Comparison of ENCODE assay signal across 9 mouse cellular contexts in genomic region chr6:52240389-52241000, GRCm38 (mm10). TPM values are rescaled to one million over a fixed set of nuclear protein-coding genes. Genes with fewer than 3 reads are reported as not detected.
A peak's percentile ranks its signal among the peaks of the same experiment; 100 is the strongest.
DNase-seq lines count a peak whose midpoint lies in the region; ATAC-seq lines count a peak whose summit lies in the region.
"Had no signal": no experiment of that assay in that cellular context is flagged by ENCODE, and none has a peak within 500 bp of the region (broad histone marks: within the 10 kb centered on the region; RNA-seq: fewer than 3 reads in every experiment).

Gene Hoxa10, minus strand, starts transcription at chr6:52240854.

- WGBS in embryonic facial prominence, embryonic 10.5 days, result under 1% methylated on average over 35 of the region's 35 CpGs
- WGBS in heart, embryonic 14.5 days, result under 1% methylated on average over 35 of the region's 35 CpGs
- WGBS in kidney, embryonic 15.5 days, result 2% methylated on average over 35 of the region's 35 CpGs

- H3K36me3 ChIP-seq in embryonic facial prominence, embryonic 10.5 days (replicated peaks), result no peaks in the 10 kb centered on the region
- H3K36me3 ChIP-seq in heart, embryonic 14.5 days (ENCODE audit: control insufficient read depth, insufficient read depth, low read length), result no peaks in the 10 kb centered on the region
- H3K36me3 ChIP-seq in kidney, embryonic 15.5 days, result no peaks in the 10 kb centered on the region

- H3K9me3 ChIP-seq in embryonic facial prominence, embryonic 10.5 days, result no peaks in the 10 kb centered on the region
- no peaks in the 10 kb centered on the region for H3K9me3 ChIP-seq in heart, embryonic 14.5 days (ENCODE audit: control insufficient read depth, low read length)
- H3K9me3 ChIP-seq in kidney, embryonic 15.5 days (replicated peaks), result no peaks in the 10 kb centered on the region

- ATAC-seq in heart, embryonic 14.5 days (ENCODE audit: insufficient number of reproducible peaks, insufficient read depth, low FRiP score, low read depth), result no peak
- peak; percentile 69 for ATAC-seq in kidney, embryonic 15.5 days (replicated peaks; ENCODE audit: low FRiP score)

- H3K4me3 ChIP-seq in embryonic facial prominence, embryonic 10.5 days, result peak within 1 kb of the TSS; percentile 27; the same call in 1 of the 2 replicates
- peak within 1 kb of the TSS; percentile 10 to 15; a peak in 2 of 4 replicates for H3K4me3 ChIP-seq in heart, embryonic 14.5 days (ENCODE audit: control insufficient read depth in 1 of 2, insufficient read depth in 1 of 2, low read depth in 1 of 2, low read length in 2 of 2)
- peak within 1 kb of the TSS; percentile 76 for H3K4me3 ChIP-seq in kidney, embryonic 15.5 days (replicated peaks)

- peak; percentile 70 for DNase-seq in right cerebral cortex, postnatal 4 days
- no peak for DNase-seq in right cerebral cortex, postnatal 36 days (ENCODE audit: low spot score in 2 of 2)
- DNase-seq in embryonic facial prominence, embryonic 10.5 days (ENCODE audit: low spot score), result peak; percentile 90
- peak; percentile 85 for DNase-seq in lung, postnatal 36 days
- peak; percentile 59 to 76 for DNase-seq in spleen, adult 18-20 months
- DNase-seq in frontal cortex, postnatal 36 days (ENCODE audit: low spot score in 2 of 2), result no peak

- no peak within 1 kb of the TSS for H3K27ac ChIP-seq in embryonic facial prominence, embryonic 10.5 days (replicated peaks)
- H3K27ac ChIP-seq in heart, embryonic 14.5 days (replicated peaks in 1 of 2; ENCODE audit: control insufficient read depth in 1 of 2, insufficient read depth in 1 of 2, low read depth in 2 of 2, low read length in 2 of 2), result no peak within 1 kb of the TSS
- H3K27ac ChIP-seq in kidney, embryonic 15.5 days, result peak within 1 kb of the TSS; percentile 95

- H3K4me1 ChIP-seq in embryonic facial prominence, embryonic 10.5 days, result peaks cover 11% of the 10 kb centered on the region; the same call in 1 of the 2 replicates
- peaks cover 3 to 6% of the 10 kb centered on the region in 2 experiments; a peak in 2 of 4 replicates for H3K4me1 ChIP-seq in heart, embryonic 14.5 days (ENCODE audit: control insufficient read depth in 2 of 2, insufficient read depth in 2 of 2, low read length in 2 of 2)
- H3K4me1 ChIP-seq in kidney, embryonic 15.5 days, result peaks cover 51% of the 10 kb centered on the region

- H3K27me3 ChIP-seq in embryonic facial prominence, embryonic 10.5 days (replicated peaks; ENCODE audit: low read depth, poor library complexity, severe bottlenecking), result peaks cover 100% of the 10 kb centered on the region
- H3K27me3 ChIP-seq in heart, embryonic 14.5 days (ENCODE audit: control insufficient read depth, insufficient read depth, low read length), result peaks cover 99% of the 10 kb centered on the region
- H3K27me3 ChIP-seq in kidney, embryonic 15.5 days, result peaks cover 22% of the 10 kb centered on the region

- H3K4me2 ChIP-seq in heart, embryonic 14.5 days (ENCODE audit: low read length), result peak within 1 kb of the TSS; percentile 47
- peak within 1 kb of the TSS; percentile 74 for H3K4me2 ChIP-seq in kidney, embryonic 15.5 days

- no peak within 1 kb of the TSS for H3K9ac ChIP-seq in heart, embryonic 14.5 days (ENCODE audit: low read length)
- H3K9ac ChIP-seq in kidney, embryonic 15.5 days, result peak within 1 kb of the TSS; percentile 96

RNA-seq across cellular contexts. Expression of gene Hoxa10, which starts in this region (rescaled TPM):
- not detected in 2 replicates for polyA plus RNA-seq in embryonic facial prominence, embryonic 10.5 days (2016; fragmentation: Nextera tagmentation; extraction: Ambion mirVana)
- polyA plus RNA-seq in heart, embryonic 14.5 days (2014; fragmentation: Nextera tagmentation; extraction: Ambion mirVana), result 0.11 and 0.12 TPM in 2 replicates
- polyA plus RNA-seq in kidney, embryonic 15.5 days (2015; fragmentation: Nextera tagmentation; extraction: Ambion mirVana), result 157 and 172 TPM in 2 replicates
- polyA plus RNA-seq: cerebellum, adult 2 months had no signal

Comparison
In these comparisons a context has a peak if more than half of its experiments do, and no peak if none do; other contexts are left out.
1. RNA of gene Hoxa10 (polyA plus RNA-seq): 157 to 172 TPM in kidney, embryonic 15.5 days; 0.11 to 0.12 TPM in heart, embryonic 14.5 days and not detected in embryonic facial prominence, embryonic 10.5 days; every median in the first group is over 100 times any median in the second.
2. DNase-seq: peak in right cerebral cortex, postnatal 4 days (single experiment), lung, postnatal 36 days (single experiment) and spleen, adult 18-20 months (2 of 2); none in right cerebral cortex, postnatal 36 days (0 of 2) and frontal cortex, postnatal 36 days (0 of 2).
3. Peak in DNase-seq and H3K4me3 ChIP-seq in embryonic facial prominence, embryonic 10.5 days; RNA of the gene not detected or under 1 TPM.
4. H3K4me3 ChIP-seq: peak in every context shown above with its lines; median percentile 76 in kidney, embryonic 15.5 days; 27 in embryonic facial prominence, embryonic 10.5 days; 12 in heart, embryonic 14.5 days.